Mouse (Mus musculus) embryonic facial prominence, embryonic 15.5 days (tissue): ENCODE results near the gene Masp2. TPM values are rescaled to one million over a fixed set of nuclear protein-coding genes. Genes with fewer than 3 reads are reported as not detected.

Source experiments
- ATAC-seq: fragments of 200-750 bp; cut with Nextera tagmentation; 2 replicates; pipeline ENCODE4 v1.8.0; 2017; ENCODE audit warnings: low read depth, moderate TSS enrichment; ENCODE audit not compliant: insufficient number of reproducible peaks, low FRiP score, low TSS enrichment
- H3K27ac ChIP-seq: fragments of 300-500 bp; sonication (generic); replicated peaks from 2 replicates; pipeline ENCODE4 v1.5.1; 2015; ENCODE audit warnings: mild to moderate bottlenecking, inconsistent platforms
- H3K27me3 ChIP-seq: fragments of 300-500 bp; sonication (generic); 2 replicates; pipeline ENCODE4 v1.6.1; 2015; ENCODE audit warnings: inconsistent platforms
- H3K36me3 ChIP-seq: fragments of 300-500 bp; sonication (generic); 2 replicates; pipeline ENCODE4 v1.6.1; 2015; ENCODE audit warnings: mild to moderate bottlenecking, inconsistent platforms
- H3K4me1 ChIP-seq: fragments of 300-500 bp; sonication (generic); 2 replicates; pipeline ENCODE4 v1.6.1; 2015; ENCODE audit warnings: inconsistent platforms
- H3K4me2 ChIP-seq: fragments of 300-500 bp; sonication (generic); replicated peaks from 2 replicates; pipeline ENCODE4 v1.6.1; 2015; ENCODE audit warnings: mild to moderate bottlenecking, inconsistent platforms
- H3K4me3 ChIP-seq: fragments of 300-500 bp; sonication (generic); replicated peaks from 2 replicates; pipeline ENCODE4 v1.5.1; 2015; ENCODE audit warnings: mild to moderate bottlenecking, inconsistent platforms
- H3K9ac ChIP-seq: fragments of 300-500 bp; sonication (generic); 2 replicates; pipeline ENCODE4 v1.6.1; 2015; ENCODE audit warnings: inconsistent platforms
- H3K9me3 ChIP-seq: fragments of 300-500 bp; sonication (generic); replicated peaks from 2 replicates; pipeline ENCODE4 v1.6.1; 2016; ENCODE audit warnings: inconsistent platforms
- WGBS: fragments of 180-500 bp; shearing (Covaris S2); methylation state at CpG from one replicate; pipeline ENCODE4 v1.1.7; 2015; 5-methylcytosine and 5-hydroxymethylcytosine counted together
- polyA plus RNA-seq: library from polyadenylated mRNA; unstranded; fragments of >200 nt; fragmentation: Nextera tagmentation; extraction: Ambion mirVana; gene quantifications from 2 replicates; pipeline ENCODE4 v1.2.1, GENCODE M21; 2015

Gene Masp2
- polyA plus RNA-seq: 0.39 and 0.40 TPM in 2 replicates

DNA sequence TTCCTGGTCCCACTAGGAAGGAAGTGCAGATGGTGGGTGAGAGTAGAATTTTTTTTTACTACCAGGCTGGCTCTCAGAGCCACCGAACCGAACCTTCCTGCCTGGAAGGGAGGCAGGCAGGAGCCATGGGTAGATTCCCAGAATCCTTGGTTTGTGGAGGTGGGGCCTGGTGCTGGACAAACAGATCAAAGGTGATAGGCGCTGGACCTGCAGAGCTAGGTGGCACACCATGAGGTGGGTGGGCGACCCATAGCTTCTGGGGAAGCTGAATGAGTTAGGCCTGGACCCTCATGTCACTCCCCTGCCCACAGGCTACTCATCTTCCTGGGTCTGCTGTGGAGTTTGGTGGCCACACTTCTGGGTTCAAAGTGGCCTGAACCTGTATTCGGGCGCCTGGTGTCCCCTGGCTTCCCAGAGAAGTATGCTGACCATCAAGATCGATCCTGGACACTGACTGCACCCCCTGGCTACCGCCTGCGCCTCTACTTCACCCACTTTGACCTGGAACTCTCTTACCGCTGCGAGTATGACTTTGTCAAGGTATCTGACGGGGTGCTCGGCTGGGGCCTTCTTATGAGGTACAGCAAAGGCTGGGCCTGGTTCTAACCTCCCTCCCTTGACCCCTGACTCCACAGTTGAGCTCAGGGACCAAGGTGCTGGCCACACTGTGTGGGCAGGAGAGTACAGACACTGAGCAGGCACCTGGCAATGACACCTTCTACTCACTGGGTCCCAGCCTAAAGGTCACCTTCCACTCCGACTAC, at the start of gene Masp2:
Masp2 (plus strand) TSS at position 198 of the 764 bp plus-strand sequence.
- Histone ChIP-seq H3K4me1 (no peaks in the 10 kb centered on the region; the same call in 1 of the 2 replicates), H3K4me2 (no peak within 1 kb of the TSS), H3K9ac (no peak within 1 kb of the TSS), H3K4me3 (no peak within 1 kb of the TSS), H3K27ac (no peak within 1 kb of the TSS; the same call in 1 of the 2 replicates), H3K36me3 (peaks cover 20% of the 10 kb centered on the region), H3K27me3 (no peaks in the 10 kb centered on the region), H3K9me3 (no peaks in the 10 kb centered on the region)
- WGBS: 87% methylated on average over 14 of the region's 14 CpGs
- no peak for ATAC-seq

- Histone ChIP-seq H3K9me3 (no peaks in the 10 kb centered on the region), H3K4me3 (peak overlapping the region; percentile 85), H3K27me3 (no peaks in the 10 kb centered on the region), H3K4me2 (peak overlapping the region; percentile 68), H3K4me1 (peaks cover 5% of the 10 kb centered on the region; the same call in 1 of the 2 replicates), H3K9ac (peak overlapping the region; percentile 92), H3K27ac (peak overlapping the region; percentile 92), H3K36me3 (peaks cover 68% of the 10 kb centered on the region)
- ATAC-seq: peak; percentile 24; the same call in 1 of the 2 replicates
- 24% methylated on average over 6 of the region's 6 CpGs for WGBS
Measured at GRCm38 (mm10) chr4:148557766-148558165, 44.6 kb upstream of the Masp2 start.

DNA sequence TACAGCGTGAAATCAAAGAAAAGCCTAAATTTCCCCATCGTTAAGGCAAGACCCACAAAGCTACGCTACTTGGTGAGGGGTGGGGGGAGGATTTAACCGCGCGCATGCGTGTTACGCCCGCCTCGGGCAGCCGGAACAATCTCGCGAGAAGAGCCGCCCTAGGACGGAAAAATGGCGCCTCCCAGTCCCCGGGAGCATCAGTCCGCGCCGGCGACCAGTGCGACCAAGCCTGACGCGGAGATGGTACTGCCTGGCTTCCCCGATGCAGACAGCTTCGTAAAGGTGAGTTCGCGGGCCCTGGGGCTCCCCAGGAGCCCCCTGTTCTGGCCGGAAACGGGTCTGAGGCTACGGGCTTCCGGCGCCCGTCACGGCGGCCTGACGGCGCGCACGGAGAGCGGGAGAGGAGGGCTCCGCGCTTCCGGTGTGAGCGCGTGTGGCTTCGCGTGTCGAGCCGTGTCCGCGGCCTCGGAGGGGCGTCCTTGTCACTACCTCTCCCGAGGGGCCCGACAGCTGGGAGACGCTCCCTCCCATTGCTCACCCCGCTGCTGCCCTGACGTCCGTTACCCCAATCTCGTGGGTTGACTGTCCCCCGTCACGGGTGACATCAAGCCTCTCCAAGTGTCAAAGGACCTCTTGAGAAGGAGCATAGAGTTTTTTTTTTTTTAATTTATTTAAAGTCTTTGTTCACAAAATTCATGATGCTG, 43.9 kb upstream of the Masp2 start, which contains the start of gene Exosc10:
Exosc10 (plus strand) TSS at position 133 of the 704 bp plus-strand sequence.
- Histone ChIP-seq H3K9me3 (no peaks in the 10 kb centered on the region), H3K36me3 (peaks cover 68% of the 10 kb centered on the region), H3K27me3 (no peaks in the 10 kb centered on the region), H3K4me2 (peak within 1 kb of the TSS; percentile 68), H3K4me1 (peaks cover 5% of the 10 kb centered on the region; the same call in 1 of the 2 replicates), H3K9ac (peak within 1 kb of the TSS; percentile 92), H3K4me3 (peak within 1 kb of the TSS; percentile 85), H3K27ac (peak within 1 kb of the TSS; percentile 92)
- peak; percentile 91 for ATAC-seq
- WGBS: under 1% methylated on average over 63 of the region's 63 CpGs

DNA sequence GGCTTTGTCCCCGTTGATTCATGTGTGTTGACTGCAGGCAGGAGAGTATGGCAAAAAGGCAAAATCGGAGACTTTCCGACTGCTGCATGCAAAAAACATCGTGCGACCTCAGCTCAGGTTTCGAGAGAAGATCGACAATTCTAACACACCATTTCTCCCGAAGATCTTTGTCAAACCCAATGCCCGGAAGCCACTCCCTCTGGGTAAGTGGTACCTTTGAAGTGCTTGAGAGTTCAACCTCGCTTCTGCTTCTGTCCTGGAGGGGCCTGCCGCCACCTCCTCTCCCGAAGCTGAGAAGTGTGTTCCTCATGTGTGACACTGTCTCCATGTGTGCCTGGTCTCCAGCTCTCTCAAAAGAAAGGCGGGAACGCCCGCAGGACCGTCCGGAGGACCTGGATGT, 39.7 kb upstream of the Masp2 start:
- ATAC-seq: no peak
- Histone ChIP-seq H3K9ac (no peak overlapping the region), H3K4me3 (no peak overlapping the region), H3K9me3 (no peaks in the 10 kb centered on the region), H3K27me3 (no peaks in the 10 kb centered on the region), H3K27ac (no peak overlapping the region), H3K4me1 (peaks cover 5% of the 10 kb centered on the region; the same call in 1 of the 2 replicates), H3K4me2 (no peak overlapping the region), H3K36me3 (peaks cover 77% of the 10 kb centered on the region)
- 92% methylated on average over 17 of the region's 17 CpGs for WGBS

DNA sequence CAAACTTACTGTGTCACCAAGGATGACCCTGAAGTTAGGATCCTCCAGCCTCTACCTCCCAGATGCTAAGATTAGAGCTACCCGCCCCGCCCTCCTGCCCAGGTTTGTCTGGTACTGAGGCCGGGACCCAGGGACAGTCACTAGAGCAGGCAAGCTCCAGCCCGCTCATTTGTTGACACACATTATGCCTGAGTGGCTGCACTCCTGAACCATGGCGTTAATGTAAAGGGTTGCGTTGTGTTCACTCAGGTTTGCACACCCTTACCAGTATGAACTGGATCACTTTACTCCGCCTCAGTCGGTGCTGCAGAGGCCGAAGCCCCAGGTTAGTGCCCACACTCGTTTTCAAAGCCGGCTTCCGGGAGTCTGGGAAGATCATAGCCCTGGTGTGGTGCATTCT, 38.8 kb upstream of the Masp2 start:
- H3K27ac ChIP-seq: no peak overlapping the region
- ATAC-seq: no peak
- peaks cover 86% of the 10 kb centered on the region for H3K36me3 ChIP-seq
- no peak overlapping the region for H3K9ac ChIP-seq
- WGBS: 91% methylated on average over 12 of the region's 12 CpGs
- no peaks in the 10 kb centered on the region for H3K9me3 ChIP-seq
- H3K4me2 ChIP-seq: no peak overlapping the region
- no peak overlapping the region for H3K4me3 ChIP-seq
- peaks cover 5% of the 10 kb centered on the region; the same call in 1 of the 2 replicates for H3K4me1 ChIP-seq
- H3K27me3 ChIP-seq: no peaks in the 10 kb centered on the region

DNA sequence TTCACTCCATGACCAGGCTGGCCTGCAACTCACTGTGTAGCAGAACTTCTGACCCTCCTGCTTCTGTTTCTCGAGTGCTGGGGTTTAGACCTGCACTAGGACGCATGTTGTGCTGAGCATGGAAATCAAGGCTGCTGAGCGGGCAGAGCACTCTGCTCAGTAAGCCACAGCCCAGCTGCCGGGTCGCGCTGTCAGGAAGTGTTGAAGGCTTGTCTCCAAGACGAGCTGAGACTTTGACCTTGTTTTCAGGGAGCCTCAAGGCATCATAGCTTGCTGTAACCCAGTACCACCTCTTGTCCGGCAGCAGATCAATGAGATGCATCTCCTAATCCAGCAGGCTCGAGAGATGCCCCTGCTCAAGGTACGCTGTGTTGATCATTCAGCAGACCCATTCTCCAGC, 32.2 kb upstream of the Masp2 start:
- peaks cover 98% of the 10 kb centered on the region for H3K36me3 ChIP-seq
- no peaks in the 10 kb centered on the region for H3K4me1 ChIP-seq
- H3K9me3 ChIP-seq: no peaks in the 10 kb centered on the region
- no peak overlapping the region for H3K27ac ChIP-seq
- no peaks in the 10 kb centered on the region for H3K27me3 ChIP-seq
- no peak overlapping the region for H3K4me2 ChIP-seq
- no peak overlapping the region for H3K4me3 ChIP-seq
- WGBS: 85% methylated on average over 10 of the region's 10 CpGs
- no peak for ATAC-seq
- no peak overlapping the region for H3K9ac ChIP-seq

- H3K27ac ChIP-seq: no peak overlapping the region
- 94% methylated on average over 9 of the region's 9 CpGs for WGBS
- ATAC-seq: no peak
- peaks cover 98% of the 10 kb centered on the region for H3K36me3 ChIP-seq
- no peaks in the 10 kb centered on the region for H3K9me3 ChIP-seq
- H3K9ac ChIP-seq: no peak overlapping the region
- no peaks in the 10 kb centered on the region for H3K4me1 ChIP-seq
- H3K4me2 ChIP-seq: no peak overlapping the region
- no peaks in the 10 kb centered on the region for H3K27me3 ChIP-seq
- no peak overlapping the region for H3K4me3 ChIP-seq
Measured at GRCm38 (mm10) chr4:148570693-148571295, 31.6 kb upstream of the Masp2 start.

- no peak overlapping the region for H3K9ac ChIP-seq
- H3K36me3 ChIP-seq: peaks cover 97% of the 10 kb centered on the region
- no peak overlapping the region for H3K4me3 ChIP-seq
- no peaks in the 10 kb centered on the region for H3K9me3 ChIP-seq
- no peak overlapping the region for H3K4me2 ChIP-seq
- H3K4me1 ChIP-seq: no peaks in the 10 kb centered on the region
- no peak for ATAC-seq
- no peak overlapping the region for H3K27ac ChIP-seq
- H3K27me3 ChIP-seq: no peaks in the 10 kb centered on the region
- WGBS: 82% methylated on average over 7 of the region's 7 CpGs
Measured at GRCm38 (mm10) chr4:148573222-148573621, 29.1 kb upstream of the Masp2 start.

- WGBS: 88% methylated on average over 9 of the region's 9 CpGs
- Histone ChIP-seq H3K4me1 (no peaks in the 10 kb centered on the region), H3K9me3 (no peaks in the 10 kb centered on the region), H3K4me2 (no peak overlapping the region), H3K27me3 (no peaks in the 10 kb centered on the region), H3K36me3 (peaks cover 73% of the 10 kb centered on the region), H3K4me3 (no peak overlapping the region), H3K9ac (no peak overlapping the region), H3K27ac (no peak overlapping the region)
- ATAC-seq: no peak
Measured at GRCm38 (mm10) chr4:148580765-148581164, 21.6 kb upstream of the Masp2 start.

DNA sequence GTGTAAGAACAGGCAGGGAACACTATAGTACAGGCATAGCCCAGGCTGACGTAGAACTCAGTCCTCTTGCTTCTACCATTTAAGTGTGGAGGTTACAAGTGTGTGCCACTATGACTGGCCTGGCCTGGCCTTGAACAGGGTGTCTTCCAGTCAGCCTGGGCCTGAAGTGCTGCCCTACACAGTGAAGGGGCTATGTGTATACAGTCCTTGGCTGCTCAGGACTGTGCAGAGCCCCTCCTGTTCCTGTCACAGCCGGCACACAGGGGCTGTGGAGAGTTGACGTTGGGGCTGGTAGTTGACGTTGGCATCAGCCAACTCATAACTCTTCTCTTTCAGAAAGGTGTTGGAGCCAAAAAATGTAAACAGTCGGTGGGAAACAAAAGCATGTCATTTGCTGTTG, 20.9 kb upstream of the Masp2 start:
- Histone ChIP-seq H3K9me3 (no peaks in the 10 kb centered on the region), H3K27me3 (no peaks in the 10 kb centered on the region), H3K9ac (no peak overlapping the region), H3K4me3 (no peak overlapping the region), H3K36me3 (peaks cover 67% of the 10 kb centered on the region), H3K4me2 (no peak overlapping the region), H3K27ac (no peak overlapping the region), H3K4me1 (no peaks in the 10 kb centered on the region)
- ATAC-seq: no peak
- WGBS: 91% methylated on average over 5 of the region's 5 CpGs

DNA sequence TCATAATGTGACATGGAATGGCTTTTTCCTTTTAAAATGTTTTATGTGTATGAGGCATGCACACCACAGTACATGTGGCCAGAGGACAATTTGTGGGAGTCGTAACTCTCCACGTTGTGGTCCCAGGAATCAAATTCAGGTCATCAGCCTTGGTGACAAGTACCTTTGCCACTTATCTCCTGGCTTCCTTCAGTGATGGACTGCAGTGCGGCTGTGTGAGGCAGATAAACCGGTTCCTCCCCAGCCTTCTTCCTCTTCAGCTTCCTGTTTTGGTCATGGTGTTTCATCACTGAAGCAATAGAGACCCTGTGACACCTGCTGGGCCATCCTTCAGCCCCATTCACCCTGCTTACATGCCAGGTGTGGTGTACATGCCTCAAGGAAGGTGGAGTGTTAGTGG, 19.1 kb upstream of the Masp2 start:
- no peak overlapping the region for H3K9ac ChIP-seq
- no peaks in the 10 kb centered on the region for H3K27me3 ChIP-seq
- no peak for ATAC-seq
- H3K4me1 ChIP-seq: no peaks in the 10 kb centered on the region
- no peak overlapping the region for H3K4me2 ChIP-seq
- H3K36me3 ChIP-seq: peaks cover 49% of the 10 kb centered on the region
- 69% methylated on average over 4 of the region's 4 CpGs for WGBS
- no peak overlapping the region for H3K27ac ChIP-seq
- no peaks in the 10 kb centered on the region for H3K9me3 ChIP-seq
- no peak overlapping the region for H3K4me3 ChIP-seq
